Mouse (Mus musculus) embryonic facial prominence, embryonic 11.5 days (tissue): ENCODE measurements around the gene Myl7. TPM values are rescaled to one million over a fixed set of nuclear protein-coding genes. Genes with fewer than 3 reads are reported as not detected.

Experiments
- ATAC-seq: fragments of 200-750 bp; cut with Nextera tagmentation; replicated peaks from 2 replicates; pipeline ENCODE4 v1.8.0; 2017; ENCODE audit warnings: low read depth; ENCODE audit not compliant: insufficient number of reproducible peaks, low FRiP score, low TSS enrichment
- DNase-seq: peaks from one replicate; pipeline ENCODE4 v3.0.0-alpha.2; 2015; ENCODE audit warnings: low spot score
- H3K27ac ChIP-seq: fragments of 300-500 bp; sonication (generic); replicated peaks from 2 replicates; pipeline ENCODE4 v1.5.1; 2014; ENCODE audit warnings: mild to moderate bottlenecking, low read depth, low read length, control low read depth
- H3K27me3 ChIP-seq: fragments of 300-500 bp; sonication (generic); 2 replicates; pipeline ENCODE4 v1.6.1; 2014; ENCODE audit warnings: mild to moderate bottlenecking, low read length, moderate library complexity, mixed read lengths; ENCODE audit not compliant: control insufficient read depth, insufficient read depth
- H3K36me3 ChIP-seq: fragments of 300-500 bp; sonication (generic); replicated peaks from 2 replicates; pipeline ENCODE4 v1.6.1; 2014; ENCODE audit warnings: low read depth, mild to moderate bottlenecking, low read length, moderate library complexity, mixed read lengths; ENCODE audit not compliant: control insufficient read depth, insufficient read depth
- H3K4me1 ChIP-seq: fragments of 300-500 bp; sonication (generic); 2 replicates; pipeline ENCODE4 v1.6.1; 2014; ENCODE audit warnings: low read length, mixed read lengths; ENCODE audit not compliant: control insufficient read depth, insufficient read depth
- H3K4me2 ChIP-seq: fragments of 300-500 bp; sonication (generic); 2 replicates; pipeline ENCODE4 v1.6.1; 2014; ENCODE audit warnings: low read depth, mild to moderate bottlenecking, control low read depth, low read length, moderate library complexity
- H3K4me3 ChIP-seq: fragments of 300-500 bp; sonication (generic); 2 replicates; pipeline ENCODE4 v1.5.1; 2014; ENCODE audit warnings: low read depth, low read length, control low read depth
- H3K9ac ChIP-seq: fragments of 300-500 bp; sonication (generic); replicated peaks from 2 replicates; pipeline ENCODE4 v1.6.1; 2014; ENCODE audit warnings: mild to moderate bottlenecking, control low read depth, low read length
- H3K9me3 ChIP-seq: fragments of 300-500 bp; sonication (generic); replicated peaks from 2 replicates; pipeline ENCODE4 v1.6.1; 2016; ENCODE audit warnings: mild to moderate bottlenecking, low read length, inconsistent platforms, mixed read lengths; ENCODE audit not compliant: control insufficient read depth
- WGBS: fragments of 180-500 bp; shearing (Covaris S2); extraction: QIAGEN DNeasy Blood & Tissue Kit; methylation state at CpG from one replicate; pipeline ENCODE4 v1.1.7; 2014; 5-methylcytosine and 5-hydroxymethylcytosine counted together
- polyA plus RNA-seq: library from polyadenylated mRNA; unstranded; fragments of >200 nt; fragmentation: Nextera tagmentation; extraction: Ambion mirVana; gene quantifications from 2 replicates; pipeline ENCODE4 v1.2.1, GENCODE M21; 2014

The Myl7 gene
- polyA plus RNA-seq, 1 experiment from 2014 or later: 25.4 TPM

- DNase-seq: no peak
- peak overlapping the region; percentile 63 for H3K4me3 ChIP-seq
- peaks cover 5% of the 10 kb centered on the region; the same call in 1 of the 2 replicates for H3K4me1 ChIP-seq
- peak overlapping the region; percentile 65 for H3K4me2 ChIP-seq
- H3K36me3 ChIP-seq: peaks cover 10% of the 10 kb centered on the region
- 9% methylated on average over 5 of the region's 5 CpGs for whole genome bisulfite sequencing
- H3K27me3 ChIP-seq: no peaks in the 10 kb centered on the region
- no peak for ATAC-seq
- H3K9ac ChIP-seq: peak overlapping the region; percentile 71
- H3K9me3 ChIP-seq: no peaks in the 10 kb centered on the region
- H3K27ac ChIP-seq: no peak overlapping the region
These were observed 21.2 kb downstream of the Myl7 start for GRCm38 (mm10) chr11:5877421-5877820.

GRCm38 (mm10) chr11:5873192-5873591, 25.4 kb downstream of the Myl7 start:
- H3K9ac ChIP-seq: no peak overlapping the region
- peaks cover 5% of the 10 kb centered on the region; the same call in 1 of the 2 replicates for H3K4me1 ChIP-seq
- 94% methylated on average over 9 of the region's 9 CpGs for WGBS
- no peak overlapping the region for H3K27ac ChIP-seq
- no peaks in the 10 kb centered on the region for H3K9me3 ChIP-seq
- peaks cover 10% of the 10 kb centered on the region for H3K36me3 ChIP-seq
- no peaks in the 10 kb centered on the region for H3K27me3 ChIP-seq
- H3K4me2 ChIP-seq: no peak overlapping the region
- no peak overlapping the region for H3K4me3 ChIP-seq
- no peak for ATAC-seq
- DNase-seq: no peak

- H3K27ac ChIP-seq: no peak overlapping the region
- ATAC-seq (no peak), DNase-seq (no peak)
- H3K4me3 ChIP-seq: no peak overlapping the region
- 96% methylated on average over 11 of the region's 11 CpGs for WGBS
- no peak overlapping the region for H3K9ac ChIP-seq
- peaks cover 10% of the 10 kb centered on the region for H3K36me3 ChIP-seq
- H3K27me3 ChIP-seq: no peaks in the 10 kb centered on the region
- H3K4me1 ChIP-seq: peaks cover 5% of the 10 kb centered on the region; the same call in 1 of the 2 replicates
- no peak overlapping the region for H3K4me2 ChIP-seq
- H3K9me3 ChIP-seq: no peaks in the 10 kb centered on the region
These were observed 25.9 kb downstream of the Myl7 start for GRCm38 (mm10) chr11:5872707-5873106.

DNA sequence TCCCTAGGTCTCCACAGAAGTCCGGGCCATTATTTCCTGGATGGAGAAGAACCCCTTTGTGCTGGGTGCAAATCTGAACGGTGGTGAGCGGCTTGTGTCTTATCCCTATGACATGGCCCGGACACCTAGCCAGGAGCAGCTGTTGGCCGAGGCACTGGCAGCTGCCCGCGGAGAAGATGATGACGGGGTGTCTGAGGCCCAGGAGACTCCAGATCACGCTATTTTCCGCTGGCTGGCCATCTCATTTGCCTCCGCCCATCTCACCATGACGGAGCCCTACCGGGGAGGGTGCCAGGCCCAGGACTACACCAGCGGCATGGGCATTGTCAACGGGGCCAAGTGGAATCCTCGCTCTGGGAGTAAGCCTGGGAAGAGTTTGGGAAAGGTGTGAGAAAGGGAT, 28.5 kb downstream of the Myl7 start:
- H3K4me3 ChIP-seq: no peak overlapping the region
- 92% methylated on average over 16 of the region's 16 CpGs for WGBS
- H3K27ac ChIP-seq: no peak overlapping the region
- DNase-seq (no peak), ATAC-seq (no peak)
- H3K27me3 ChIP-seq: no peaks in the 10 kb centered on the region
- H3K4me1 ChIP-seq: no peaks in the 10 kb centered on the region
- peaks cover 10% of the 10 kb centered on the region for H3K36me3 ChIP-seq
- no peak overlapping the region for H3K9ac ChIP-seq
- no peaks in the 10 kb centered on the region for H3K9me3 ChIP-seq
- H3K4me2 ChIP-seq: no peak overlapping the region

- 93% methylated on average over 16 of the region's 16 CpGs for WGBS
- Histone ChIP-seq H3K9me3 (no peaks in the 10 kb centered on the region), H3K4me3 (no peak overlapping the region), H3K27me3 (no peaks in the 10 kb centered on the region), H3K9ac (no peak overlapping the region), H3K27ac (no peak overlapping the region), H3K4me1 (no peaks in the 10 kb centered on the region), H3K4me2 (no peak overlapping the region), H3K36me3 (peaks cover 10% of the 10 kb centered on the region)
- ATAC-seq (no peak), DNase-seq (no peak)
These were observed 29.3 kb downstream of the Myl7 start for GRCm38 (mm10) chr11:5869331-5869730.

- H3K4me1 ChIP-seq: no peaks in the 10 kb centered on the region
- 89% methylated on average over 11 of the region's 12 CpGs for WGBS
- peaks cover 4% of the 10 kb centered on the region for H3K36me3 ChIP-seq
- H3K9me3 ChIP-seq: no peaks in the 10 kb centered on the region
- no peak overlapping the region for H3K27ac ChIP-seq
- H3K9ac ChIP-seq: no peak overlapping the region
- no peak overlapping the region for H3K4me3 ChIP-seq
- no peak overlapping the region for H3K4me2 ChIP-seq
- ATAC-seq (no peak), DNase-seq (no peak)
- no peaks in the 10 kb centered on the region for H3K27me3 ChIP-seq
These were observed 30.3 kb downstream of the Myl7 start for GRCm38 (mm10) chr11:5868324-5868723.

- 93% methylated on average over 2 of the region's 2 CpGs for WGBS
- ATAC-seq: no peak
- no peaks in the 10 kb centered on the region; the same call in 1 of the 2 replicates for H3K36me3 ChIP-seq
These were observed 31.4 kb downstream of the Myl7 start for GRCm38 (mm10) chr11:5867196-5867595.

DNA sequence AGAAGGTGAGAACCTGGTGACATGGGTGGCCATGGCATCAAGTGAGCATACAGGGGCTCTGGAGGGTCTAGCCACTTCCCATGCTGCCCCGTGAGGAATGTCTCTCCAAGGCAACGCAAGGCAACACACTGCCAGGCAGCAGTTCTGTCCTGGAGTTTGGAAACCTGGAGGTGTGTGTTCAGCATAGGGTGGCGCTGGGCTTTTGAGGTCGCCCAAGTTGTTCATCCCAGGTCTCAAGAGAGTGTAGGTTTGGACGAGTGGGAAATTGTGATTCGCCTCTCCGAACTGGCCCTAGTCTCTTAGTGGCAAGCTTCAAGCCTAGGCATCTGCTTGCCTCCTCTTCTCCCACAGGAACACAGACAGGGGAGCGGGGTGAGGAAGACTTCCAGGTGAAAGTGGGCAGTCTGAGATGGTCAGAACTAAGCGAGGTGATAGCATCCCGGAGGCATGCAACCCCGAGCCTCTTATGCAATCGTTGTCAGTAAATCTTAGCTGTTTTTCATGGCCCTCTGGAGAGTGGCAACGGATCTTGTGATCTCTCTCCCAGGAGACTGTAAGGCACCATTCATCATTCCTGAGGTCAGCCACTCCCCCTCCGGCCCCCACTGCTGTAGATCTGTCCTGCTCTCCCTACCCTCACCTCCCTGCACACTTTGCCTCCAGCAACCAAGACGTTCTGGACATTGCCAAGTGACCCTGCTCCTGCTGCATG, 36.0 kb downstream of the Myl7 start:
- Histone ChIP-seq H3K36me3 (no peaks in the 10 kb centered on the region), H3K9me3 (no peaks in the 10 kb centered on the region), H3K4me3 (peak overlapping the region; percentile 35), H3K4me2 (peak overlapping the region; percentile 66), H3K27ac (no peak overlapping the region), H3K27me3 (peaks cover 5% of the 10 kb centered on the region), H3K4me1 (peaks cover 2% of the 10 kb centered on the region; the same call in 1 of the 2 replicates), H3K9ac (peak overlapping the region; percentile 56)
- DNase-seq (no peak), ATAC-seq (no peak)
- 24% methylated on average over 15 of the region's 15 CpGs for WGBS

More at GRCm38 (mm10) chr11:5867196-5867595, 31.4 kb downstream of the Myl7 start:
- Histone ChIP-seq H3K9me3 (no peaks in the 10 kb centered on the region), H3K9ac (no peak overlapping the region), H3K4me2 (no peak overlapping the region), H3K27me3 (no peaks in the 10 kb centered on the region; the same call in 1 of the 2 replicates), H3K4me3 (no peak overlapping the region), H3K4me1 (no peaks in the 10 kb centered on the region; the same call in 1 of the 2 replicates), H3K27ac (no peak overlapping the region)
- no peak for DNase-seq
